Mouse (Mus musculus): ENCODE measurements around the gene Cyth3.

GRCm38 (mm10) chr5:143677363-143677762 lies 55.1 kb downstream of the Cyth3 start:
- no peak for TF ChIP-seq CTCF (IDR thresholded peaks at IDR 0.05; ENCODE audit: control insufficient read depth, insufficient read depth, insufficient read length)
- TF ChIP-seq FOSL1 (IDR thresholded peaks at IDR 0.05; ENCODE audit: insufficient read depth, low read length, poor library complexity, severe bottlenecking) = no peak
- TF ChIP-seq MYOD1 (IDR thresholded peaks at IDR 0.05; ENCODE audit: control insufficient read depth, insufficient read length, low read depth) = peak; percentile 68
- TF ChIP-seq MYOG (IDR thresholded peaks at IDR 0.05; ENCODE audit: control insufficient read depth, extremely low read depth, insufficient read length) = no peak
